Mouse (Mus musculus): ENCODE results near the gene Trim71. TPM values are rescaled to one million over a fixed set of nuclear protein-coding genes. Genes with fewer than 3 reads are reported as not detected.

The Trim71 gene
- total and polyA plus RNA-seq, 3 experiments, result not detected

DNA sequence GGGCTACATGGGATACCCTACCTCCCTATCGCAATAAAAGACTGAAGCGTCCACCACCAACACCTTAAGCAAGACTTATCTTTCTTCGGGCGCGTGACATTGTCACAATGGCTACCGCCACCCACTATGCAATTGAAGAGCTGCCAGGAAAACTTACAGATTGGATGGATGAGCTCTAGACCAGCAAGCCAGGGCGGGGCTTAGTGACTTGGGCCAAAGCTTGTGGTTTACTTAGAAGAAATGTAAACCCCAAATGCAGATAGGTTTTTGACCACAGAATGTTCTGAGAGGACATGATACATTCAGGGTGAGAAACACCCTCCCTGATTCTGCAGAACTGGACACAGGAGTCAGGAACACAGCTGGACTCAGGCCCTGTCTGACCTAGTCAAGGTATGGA is 63.1 kb downstream of the Trim71 start (continued):
- TF ChIP-seq USF1 (IDR thresholded peaks at IDR 0.05; ENCODE audit: low read depth, low read length) (peak; percentile 46; the same call in 1 of the 2 replicates), TBP (IDR thresholded peaks at IDR 0.05; ENCODE audit: low read depth, low read length) (no peak), RCOR1 (IDR thresholded peaks at IDR 0.05; ENCODE audit: low read depth, low read length) (peak; percentile 93), MAZ (IDR thresholded peaks at IDR 0.05; ENCODE audit: low read depth, low read length) (no peak), POLR2A (IDR thresholded peaks at IDR 0.05; ENCODE audit: control insufficient read depth in 1 of 2, insufficient read depth in 1 of 2, low read depth in 1 of 2, low read length in 2 of 2, poor library complexity in 1 of 2) (no peak), NELFE (IDR thresholded peaks at IDR 0.05; ENCODE audit: low read depth, low read length) (no peak), JUND (IDR thresholded peaks at IDR 0.05; ENCODE audit: low read depth, low read length) (no peak), E2F4 (IDR thresholded peaks at IDR 0.05; ENCODE audit: borderline replicate concordance, low read depth, low read length) (no peak), ZNF384 (IDR thresholded peaks at IDR 0.05; ENCODE audit: low read depth, low read length) (no peak), SIN3A (IDR thresholded peaks at IDR 0.05; ENCODE audit: low read length) (peak; percentile 48; the same call in 1 of the 2 replicates), KAT2A (conservative IDR thresholded peaks at IDR 0.05; ENCODE audit: low read depth, low read length) (no peak), ZC3H11A (IDR thresholded peaks at IDR 0.05; ENCODE audit: low read depth, low read length) (no peak), MYC (IDR thresholded peaks at IDR 0.05; ENCODE audit: low read depth, low read length) (peak; percentile 21; the same call in 1 of the 2 replicates), MEF2A (IDR thresholded peaks at IDR 0.05; ENCODE audit: extremely low read depth, insufficient replicate concordance, low read depth, low read length, poor library complexity, severe bottlenecking) (no peak), ELF1 (IDR thresholded peaks at IDR 0.05; ENCODE audit: low read depth, low read length) (no peak), MYB (IDR thresholded peaks at IDR 0.05; ENCODE audit: low read depth, low read length) (0 out of 2 replicates have a peak, but pooled peaks have one; percentile 5), NRF1 (IDR thresholded peaks at IDR 0.05; ENCODE audit: insufficient read depth, low read depth, low read length, poor library complexity, severe bottlenecking) (no peak), MAFK (IDR thresholded peaks at IDR 0.05; ENCODE audit: borderline replicate concordance, low read depth, low read length) (no peak; the same call in 1 of the 2 replicates), GATA1 (IDR thresholded peaks at IDR 0.05; ENCODE audit: low read depth, low read length) (peak; percentile 60), ZKSCAN1 (IDR thresholded peaks at IDR 0.05; ENCODE audit: low read depth, low read length) (no peak), MAX (IDR thresholded peaks at IDR 0.05; ENCODE audit: low read length) (0 out of 2 replicates have a peak, but pooled peaks have one; percentile 17), TCF12 (IDR thresholded peaks at IDR 0.05; ENCODE audit: low read depth, low read length) (peak; percentile 25; the same call in 1 of the 2 replicates), TAL1 (IDR thresholded peaks at IDR 0.05; ENCODE audit: low read length) (peak; percentile 52), ETS1 (IDR thresholded peaks at IDR 0.05; ENCODE audit: low read depth, low read length) (peak; percentile 39; the same call in 1 of the 2 replicates), GABPA (IDR thresholded peaks at IDR 0.05; ENCODE audit: low read depth, low read length) (no peak)

Measured in MEL (cell line).